Mouse (Mus musculus) midbrain, embryonic 15.5 days (tissue): ENCODE measurements around the gene Tgm7. TPM values are rescaled to one million over a fixed set of nuclear protein-coding genes. Genes with fewer than 3 reads are reported as not detected.

Experiments used
- ATAC-seq: fragments of 200-750 bp; cut with Nextera tagmentation; replicated peaks from 2 replicates; pipeline ENCODE4 v1.8.0; 2017; ENCODE audit warnings: moderate TSS enrichment
- H3K27ac ChIP-seq: fragments of 300-500 bp; sonication (generic); 2 replicates; pipeline ENCODE4 v1.5.1; 2015; ENCODE audit warnings: mild to moderate bottlenecking, inconsistent platforms
- H3K27me3 ChIP-seq: fragments of 300-500 bp; sonication (generic); replicated peaks from 2 replicates; pipeline ENCODE4 v1.6.1; 2015; ENCODE audit warnings: inconsistent platforms
- H3K36me3 ChIP-seq: fragments of 300-500 bp; sonication (generic); replicated peaks from 2 replicates; pipeline ENCODE4 v1.6.1; 2015; ENCODE audit warnings: inconsistent platforms
- H3K4me1 ChIP-seq: fragments of 300-500 bp; sonication (generic); 2 replicates; pipeline ENCODE4 v1.6.1; 2015; ENCODE audit warnings: inconsistent platforms
- H3K4me2 ChIP-seq: fragments of 300-500 bp; sonication (generic); 2 replicates; pipeline ENCODE4 v1.6.1; 2015; ENCODE audit warnings: inconsistent platforms, mild to moderate bottlenecking, moderate library complexity
- H3K4me3 ChIP-seq: fragments of 300-500 bp; sonication (generic); 2 replicates; pipeline ENCODE4 v1.5.1; 2015; ENCODE audit warnings: mild to moderate bottlenecking, inconsistent platforms
- H3K9ac ChIP-seq: fragments of 300-500 bp; sonication (generic); 2 replicates; pipeline ENCODE4 v1.6.1; 2015; ENCODE audit warnings: mild to moderate bottlenecking, inconsistent platforms
- H3K9me3 ChIP-seq: fragments of 300-500 bp; sonication (generic); 2 replicates; pipeline ENCODE4 v1.6.1; 2016; ENCODE audit warnings: inconsistent platforms
- WGBS: fragments of 180-500 bp; shearing (Covaris S2); methylation state at CpG from one replicate; pipeline ENCODE4 v1.1.7; 2015; ENCODE audit warnings: mixed read lengths; 5-methylcytosine and 5-hydroxymethylcytosine counted together
- polyA plus RNA-seq: library from polyadenylated mRNA; unstranded; fragments of >200 nt; fragmentation: Nextera tagmentation; extraction: Ambion mirVana; gene quantifications from 2 replicates; pipeline ENCODE4 v1.2.1, GENCODE M21; 2015

Tgm7 gene
- polyA plus RNA-seq, 1 experiment from 2014 or later = not detected

GRCm38 (mm10) chr2:121061315-121061714 is 48.3 kb downstream of the Tgm7 start:
- Histone ChIP-seq H3K9me3 (no peaks in the 10 kb centered on the region), H3K9ac (no peak overlapping the region), H3K4me3 (no peak overlapping the region), H3K4me1 (no peaks in the 10 kb centered on the region), H3K27me3 (no peaks in the 10 kb centered on the region), H3K36me3 (no peaks in the 10 kb centered on the region), H3K27ac (no peak overlapping the region), H3K4me2 (no peak overlapping the region)
- 92% methylated on average over 2 of the region's 2 CpGs for WGBS
- no peak for ATAC-seq

- ATAC-seq = no peak
- Histone ChIP-seq H3K27me3 (no peaks in the 10 kb centered on the region), H3K4me1 (no peaks in the 10 kb centered on the region), H3K4me2 (no peak overlapping the region), H3K4me3 (no peak overlapping the region), H3K27ac (no peak overlapping the region), H3K36me3 (no peaks in the 10 kb centered on the region), H3K9me3 (no peaks in the 10 kb centered on the region), H3K9ac (no peak overlapping the region)
- WGBS = 80% methylated on average over 6 of the region's 6 CpGs
Measured at GRCm38 (mm10) chr2:121057997-121058396, 51.6 kb downstream of the Tgm7 start.

GRCm38 (mm10) chr2:121055915-121056314 is 53.7 kb downstream of the Tgm7 start:
- Histone ChIP-seq H3K4me3 (no peak overlapping the region), H3K4me1 (no peaks in the 10 kb centered on the region), H3K27ac (no peak overlapping the region), H3K36me3 (no peaks in the 10 kb centered on the region), H3K9me3 (no peaks in the 10 kb centered on the region), H3K4me2 (no peak overlapping the region), H3K27me3 (no peaks in the 10 kb centered on the region), H3K9ac (no peak overlapping the region)
- WGBS = 90% methylated on average over 6 of the region's 6 CpGs
- ATAC-seq = no peak

GRCm38 (mm10) chr2:121054060-121054459 is 55.5 kb downstream of the Tgm7 start:
- H3K4me3 ChIP-seq = no peak overlapping the region
- H3K9ac ChIP-seq = no peak overlapping the region
- no peaks in the 10 kb centered on the region for H3K4me1 ChIP-seq
- H3K27me3 ChIP-seq = no peaks in the 10 kb centered on the region
- no peaks in the 10 kb centered on the region for H3K9me3 ChIP-seq
- no peak for ATAC-seq
- WGBS = 86% methylated on average over 2 of the region's 2 CpGs
- H3K27ac ChIP-seq = no peak overlapping the region
- H3K36me3 ChIP-seq = no peaks in the 10 kb centered on the region
- no peak overlapping the region for H3K4me2 ChIP-seq

GRCm38 (mm10) chr2:121052176-121052575 is 57.4 kb downstream of the Tgm7 start:
- no peak overlapping the region for H3K27ac ChIP-seq
- H3K4me2 ChIP-seq = no peak overlapping the region
- no peak for ATAC-seq
- H3K36me3 ChIP-seq = no peaks in the 10 kb centered on the region
- H3K9me3 ChIP-seq = no peaks in the 10 kb centered on the region
- WGBS = 87% methylated on average over 5 of the region's 5 CpGs
- no peaks in the 10 kb centered on the region for H3K4me1 ChIP-seq
- H3K27me3 ChIP-seq = no peaks in the 10 kb centered on the region
- H3K9ac ChIP-seq = no peak overlapping the region
- H3K4me3 ChIP-seq = no peak overlapping the region

GRCm38 (mm10) chr2:121045653-121046052 is 63.9 kb downstream of the Tgm7 start:
- 72% methylated on average over 4 of the region's 4 CpGs for WGBS
- Histone ChIP-seq H3K27ac (no peak overlapping the region), H3K9ac (no peak overlapping the region), H3K4me3 (no peak overlapping the region), H3K4me1 (no peaks in the 10 kb centered on the region), H3K27me3 (no peaks in the 10 kb centered on the region), H3K9me3 (no peaks in the 10 kb centered on the region), H3K36me3 (no peaks in the 10 kb centered on the region), H3K4me2 (no peak overlapping the region)
- no peak for ATAC-seq

Other genes starting within 250 kb of the Tgm7 start
- 33.5 and 38.5 TPM in 2 replicates for gene Ubr1, start 139.1 kb downstream of the Tgm7 start, polyA plus RNA-seq
- gene Tmem62, start 132.8 kb downstream of the Tgm7 start, polyA plus RNA-seq = 14.6 and 15.0 TPM in 2 replicates
- gene Ccndbp1, start 101.4 kb downstream of the Tgm7 start, polyA plus RNA-seq = 77.7 and 79.4 TPM in 2 replicates
- 0.32 and 0.44 TPM in 2 replicates for gene Epb42, start 72.7 kb downstream of the Tgm7 start, polyA plus RNA-seq
- not detected in 2 replicates for gene Tgm5, start 24.0 kb downstream of the Tgm7 start, polyA plus RNA-seq
- 32.1 and 32.4 TPM in 2 replicates for gene Adal, start 30.6 kb upstream of the Tgm7 start, polyA plus RNA-seq
- 21.7 and 23.1 TPM in 2 replicates for gene Lcmt2, start 30.9 kb upstream of the Tgm7 start, polyA plus RNA-seq
- gene Tubgcp4, start 60.9 kb upstream of the Tgm7 start, polyA plus RNA-seq = 54.6 and 56.9 TPM in 2 replicates
- 7.0 and 7.1 TPM in 2 replicates for gene Zscan29, start 61.3 kb upstream of the Tgm7 start, polyA plus RNA-seq
- gene Trp53bp1, start 161.6 kb upstream of the Tgm7 start, polyA plus RNA-seq = 186 and 214 TPM in 2 replicates
- 22.5 and 27.1 TPM in 2 replicates for gene Map1a, start 179.8 kb upstream of the Tgm7 start, polyA plus RNA-seq
- gene Ppip5k1, start 245.6 kb upstream of the Tgm7 start, polyA plus RNA-seq = 20.6 and 21.6 TPM in 2 replicates
- 70.6 and 75.6 TPM in 2 replicates for gene Ckmt1, start 247.9 kb upstream of the Tgm7 start, polyA plus RNA-seq